Mouse (Mus musculus) brown adipose tissue, adult 24 weeks (tissue): ENCODE data around the gene Gm11938. TPM values are rescaled to one million over a fixed set of nuclear protein-coding genes. Genes with fewer than 3 reads are reported as not detected.

Experiments used
- H3K27ac ChIP-seq: fragments of 200-500 bp; replicated peaks from 2 replicates; pipeline ENCODE4 v1.5.1; 2012; ENCODE audit warnings: low read depth, mild to moderate bottlenecking, low read length
- H3K4me1 ChIP-seq: fragments of 200-500 bp; 2 replicates; pipeline ENCODE4 v1.6.1; 2012; ENCODE audit warnings: low read length, mixed read lengths; ENCODE audit not compliant: control insufficient read depth, insufficient read depth, insufficient read length
- H3K4me3 ChIP-seq: fragments of 200-500 bp; 2 replicates; pipeline ENCODE4 v1.5.1; 2012; ENCODE audit warnings: low read depth, mild to moderate bottlenecking, low read length, moderate library complexity; ENCODE audit not compliant: insufficient read depth
- polyA plus RNA-seq: library from polyadenylated mRNA; stranded (reverse); fragments of >200 nt; gene quantifications from 2 replicates; pipeline ENCODE4 v1.2.4, GENCODE M21; 2012; ENCODE audit not compliant: missing spikeins, insufficient read depth, insufficient read length

The Gm11938 gene
- polyA plus RNA-seq, 1 experiment = not detected

- no peaks in the 10 kb centered on the region for H3K4me1 ChIP-seq
- H3K4me3 ChIP-seq = no peak within 1 kb of the TSS
- H3K27ac ChIP-seq = no peak within 1 kb of the TSS
Measured at GRCm38 (mm10) chr11:99590981-99591380, 12.1 kb downstream of the Gm11938 start, which contains the start of gene Krtap1-3. Krtap1-3 (minus strand) TSS chr11:99591339.

GRCm38 (mm10) chr11:99585096-99585495, 18.0 kb downstream of the Gm11938 start:
- Histone ChIP-seq H3K27ac (no peak overlapping the region), H3K4me1 (no peaks in the 10 kb centered on the region), H3K4me3 (no peak overlapping the region)

GRCm38 (mm10) chr11:99583245-99583704, 19.8 kb downstream of the Gm11938 start, which contains the start of gene Krtap1-4:
Krtap1-4 (minus strand) TSS chr11:99583654.
- H3K27ac ChIP-seq = no peak within 1 kb of the TSS
- H3K4me3 ChIP-seq = no peak within 1 kb of the TSS
- no peaks in the 10 kb centered on the region for H3K4me1 ChIP-seq

- no peaks in the 10 kb centered on the region for H3K4me1 ChIP-seq
- H3K4me3 ChIP-seq = no peak overlapping the region
- no peak overlapping the region for H3K27ac ChIP-seq
Measured at GRCm38 (mm10) chr11:99581564-99581963, 21.5 kb downstream of the Gm11938 start.

- no peaks in the 10 kb centered on the region for H3K4me1 ChIP-seq
- no peak overlapping the region for H3K27ac ChIP-seq
- H3K4me3 ChIP-seq = no peak overlapping the region
Measured at GRCm38 (mm10) chr11:99581051-99581450, 22.1 kb downstream of the Gm11938 start.

- Histone ChIP-seq H3K4me3 (no peak within 1 kb of the TSS), H3K4me1 (no peaks in the 10 kb centered on the region), H3K27ac (no peak within 1 kb of the TSS)
Measured at GRCm38 (mm10) chr11:99580636-99581035, 22.5 kb downstream of the Gm11938 start, which contains the start of gene Krtap1-5. Krtap1-5 (minus strand) TSS chr11:99581016.

- Histone ChIP-seq H3K4me1 (no peaks in the 10 kb centered on the region), H3K27ac (no peak overlapping the region), H3K4me3 (no peak overlapping the region)
Measured at GRCm38 (mm10) chr11:99574106-99574505, 29.0 kb downstream of the Gm11938 start.

- H3K4me3 ChIP-seq = no peak overlapping the region
- H3K4me1 ChIP-seq = no peaks in the 10 kb centered on the region
- no peak overlapping the region for H3K27ac ChIP-seq
Measured at GRCm38 (mm10) chr11:99573164-99573563, 29.9 kb downstream of the Gm11938 start.

GRCm38 (mm10) chr11:99566530-99566929, 36.6 kb downstream of the Gm11938 start, which contains the start of gene Krtap3-1:
Krtap3-1 (minus strand) TSS chr11:99566630.
- H3K4me3 ChIP-seq = no peak within 1 kb of the TSS
- H3K27ac ChIP-seq = no peak within 1 kb of the TSS
- H3K4me1 ChIP-seq = no peaks in the 10 kb centered on the region

- no peaks in the 10 kb centered on the region for H3K4me1 ChIP-seq
- H3K4me3 ChIP-seq = no peak overlapping the region
- H3K27ac ChIP-seq = no peak overlapping the region
Measured at GRCm38 (mm10) chr11:99562580-99562979, 40.5 kb downstream of the Gm11938 start.

- no peak within 1 kb of the TSS for H3K27ac ChIP-seq
- H3K4me1 ChIP-seq = no peaks in the 10 kb centered on the region
- no peak within 1 kb of the TSS for H3K4me3 ChIP-seq
Measured at GRCm38 (mm10) chr11:99559366-99559765, 43.7 kb downstream of the Gm11938 start, which contains the start of gene Gm11939. Gm11939 (minus strand) TSS chr11:99559466.

GRCm38 (mm10) chr11:99557976-99558745, 44.9 kb downstream of the Gm11938 start:
- Histone ChIP-seq H3K4me3 (no peak overlapping the region), H3K27ac (no peak overlapping the region), H3K4me1 (no peaks in the 10 kb centered on the region)

- no peak within 1 kb of the TSS for H3K27ac ChIP-seq
- H3K4me1 ChIP-seq = no peaks in the 10 kb centered on the region
Measured at GRCm38 (mm10) chr11:99556753-99557152, 46.4 kb downstream of the Gm11938 start, which contains the start of gene Krtap3-2. Krtap3-2 (minus strand) TSS chr11:99556853.

GRCm38 (mm10) chr11:99556195-99556594, 46.9 kb downstream of the Gm11938 start:
- no peak overlapping the region for H3K27ac ChIP-seq
- H3K4me3 ChIP-seq = no peak overlapping the region
- no peaks in the 10 kb centered on the region for H3K4me1 ChIP-seq

More at GRCm38 (mm10) chr11:99556753-99557152, 46.4 kb downstream of the Gm11938 start, which contains the start of gene Krtap3-2:
- H3K4me3 ChIP-seq = no peak within 1 kb of the TSS
